Mouse (Mus musculus) MEL (cell line): ENCODE results near the gene Opcml.

Source experiments
- BHLHE40 ChIP-seq: IDR thresholded peaks from 2 replicates; pipeline ENCODE4 v1.6.1; 2012; ENCODE audit warnings: low read depth, mild to moderate bottlenecking, inconsistent platforms, low read length, improper control_type of control experiment, borderline replicate concordance
- CHD1 ChIP-seq: IDR thresholded peaks from 2 replicates; pipeline ENCODE4 v1.6.1; 2012; ENCODE audit warnings: low read depth, mild to moderate bottlenecking, inconsistent platforms, low read length, improper control_type of control experiment
- CTCF ChIP-seq, 3 experiments: IDR thresholded peaks in 2 of 3; conservative IDR thresholded peaks in 1 of 3; 2 replicates each; pipeline ENCODE4 v1.5.1; 2011 to 2012; ENCODE audit warnings: low read length in 3 of 3, low read depth in 2 of 3, mild to moderate bottlenecking in 2 of 3, improper control_type of control experiment in 1 of 3, inconsistent platforms in 1 of 3, mixed read lengths in 1 of 3, moderate library complexity in 1 of 3; ENCODE audit not compliant: control insufficient read depth in 1 of 3, insufficient read depth in 1 of 3, poor library complexity in 1 of 3, severe bottlenecking in 1 of 3
- ETS1 ChIP-seq: IDR thresholded peaks from 2 replicates; pipeline ENCODE4 v1.6.1; 2012; ENCODE audit warnings: low read depth, mild to moderate bottlenecking, inconsistent platforms, low read length, improper control_type of control experiment, moderate library complexity
- HCFC1 ChIP-seq: IDR thresholded peaks from 2 replicates; pipeline ENCODE4 v1.6.1; 2012; ENCODE audit warnings: low read depth, mild to moderate bottlenecking, inconsistent platforms, low read length, improper control_type of control experiment, moderate library complexity
- MAX ChIP-seq: IDR thresholded peaks from 2 replicates; pipeline ENCODE4 v1.6.1; 2011; ENCODE audit warnings: low read length, improper control_type of control experiment
- MYB ChIP-seq: IDR thresholded peaks from 2 replicates; pipeline ENCODE4 v1.6.1; 2011; ENCODE audit warnings: mild to moderate bottlenecking, low read depth, low read length, improper control_type of control experiment
- NELFE ChIP-seq: IDR thresholded peaks from 2 replicates; pipeline ENCODE4 v1.6.1; 2011; ENCODE audit warnings: low read depth, low read length, improper control_type of control experiment
- RAD21 ChIP-seq: IDR thresholded peaks from 2 replicates; pipeline ENCODE4 v1.6.1; 2011; ENCODE audit warnings: mild to moderate bottlenecking, low read depth, low read length, improper control_type of control experiment
- SIN3A ChIP-seq: IDR thresholded peaks from 2 replicates; pipeline ENCODE4 v1.6.1; 2012; ENCODE audit warnings: low read length, improper control_type of control experiment, inconsistent platforms
- TAL1 ChIP-seq: IDR thresholded peaks from 2 replicates; pipeline ENCODE4 v1.6.1; 2012; ENCODE audit warnings: mild to moderate bottlenecking, inconsistent platforms, low read length, moderate library complexity, mixed read lengths
- TBP ChIP-seq: IDR thresholded peaks from 2 replicates; pipeline ENCODE4 v1.8.0; 2011; ENCODE audit warnings: low read depth, low read length, improper control_type of control experiment
- TCF12 ChIP-seq: IDR thresholded peaks from 2 replicates; pipeline ENCODE4 v1.6.1; 2014; ENCODE audit warnings: low read depth, mild to moderate bottlenecking, inconsistent platforms, low read length, improper control_type of control experiment, moderate library complexity
- ZC3H11A ChIP-seq: IDR thresholded peaks from 2 replicates; pipeline ENCODE4 v1.6.1; 2012; ENCODE audit warnings: low read depth, mild to moderate bottlenecking, inconsistent platforms, low read length, improper control_type of control experiment

GRCm38 (mm10) chr9:28617666-28618065 lies 827.1 kb downstream of the Opcml start:
- TF ChIP-seq CTCF (IDR thresholded peaks at IDR 0.05 in 2 of 3, conservative IDR thresholded peaks at IDR 0.05 in 1 of 3; ENCODE audit: control insufficient read depth in 1 of 3, insufficient read depth in 1 of 3, low read depth in 2 of 3, low read length in 3 of 3, poor library complexity in 1 of 3, severe bottlenecking in 1 of 3) (no peak), MYB (no peak), ZC3H11A (no peak), ETS1 (no peak), MAX (no peak), HCFC1 (no peak), TBP (no peak), SIN3A (no peak), TAL1 (no peak), NELFE (no peak), TCF12 (no peak), CHD1 (no peak), RAD21 (no peak), BHLHE40 (no peak)
